Mouse (Mus musculus) cerebellum, adult 2 months (tissue): ENCODE measurements around the gene Lonrf2. TPM values are rescaled to one million over a fixed set of nuclear protein-coding genes. Genes with fewer than 3 reads are reported as not detected.
A peak's percentile ranks its signal among the peaks of the same experiment; 100 is the strongest.

Experiments used
- DNase-seq, 2 experiments: peaks; one replicate each; pipeline ENCODE4 v3.0.0; 2021
- H3K27ac ChIP-seq: fragments of 200-500 bp; 2 replicates; pipeline ENCODE4 v1.5.1; 2012; ENCODE audit warnings: low read length, control low read depth, inconsistent platforms; ENCODE audit not compliant: insufficient read depth
- H3K27me3 ChIP-seq: fragments of 200-500 bp; 2 replicates; pipeline ENCODE4 v1.6.1; 2012; ENCODE audit warnings: inconsistent platforms, mild to moderate bottlenecking, low read length, moderate library complexity; ENCODE audit not compliant: control insufficient read depth, insufficient read depth
- H3K4me1 ChIP-seq: fragments of 200-500 bp; 2 replicates; pipeline ENCODE4 v1.6.1; 2011; ENCODE audit warnings: low read length; ENCODE audit not compliant: control insufficient read depth, insufficient read depth
- H3K4me3 ChIP-seq: fragments of 200-500 bp; replicated peaks from 2 replicates; pipeline ENCODE3; 2011; ENCODE audit warnings: mild to moderate bottlenecking, low read depth, low read length, control low read depth; ENCODE audit not compliant: insufficient read depth
- CTCF ChIP-seq: fragments of 200-500 bp; IDR thresholded peaks from 2 replicates; pipeline ENCODE4 v1.5.1; 2011; ENCODE audit warnings: low read depth, mild to moderate bottlenecking, control low read depth, low read length, moderate library complexity, borderline replicate concordance; ENCODE audit not compliant: insufficient read depth
- POLR2A ChIP-seq: fragments of 200-500 bp; IDR thresholded peaks from 2 replicates; pipeline ENCODE4 v1.6.1; 2011; ENCODE audit warnings: low read length, control low read depth, borderline replicate concordance; ENCODE audit not compliant: insufficient read depth
- WGBS: fragments of 180-500 bp; shearing (Covaris S2); methylation state at CpG from one replicate; pipeline ENCODE4 v1.1.7; 2018; 5-methylcytosine and 5-hydroxymethylcytosine counted together
- polyA plus RNA-seq: library from polyadenylated mRNA; depleted of rRNA; stranded (reverse); fragments of >200 nt; gene quantifications from 2 replicates; pipeline ENCODE4 v1.2.3, GENCODE M21; 2012

Lonrf2 gene
- polyA plus RNA-seq, 1 experiment: 66.4 TPM

DNA sequence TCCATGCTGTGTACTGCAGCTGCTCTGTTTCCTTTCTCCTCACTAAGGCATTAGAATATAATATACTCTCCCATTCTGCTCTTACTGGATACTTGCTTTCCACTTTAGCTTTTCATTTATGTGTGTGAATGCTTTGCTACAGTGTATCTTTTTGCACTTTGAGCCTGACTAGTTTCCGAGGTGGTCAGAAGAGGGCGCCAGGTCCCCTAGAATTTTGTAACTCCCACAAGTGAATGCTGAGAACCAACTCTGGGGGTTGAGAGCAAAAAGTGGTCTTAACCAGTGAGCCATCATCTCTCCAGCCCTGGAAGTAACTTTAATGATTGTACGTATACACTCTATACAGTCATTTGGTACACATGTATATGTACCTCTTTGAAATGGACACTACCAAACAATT, 1.6 kb downstream of the Lonrf2 start:
- 42% methylated on average over 3 of the region's 3 CpGs for WGBS
- peak; percentile 49 to 54 for DNase-seq
- TF ChIP-seq POLR2A (no peak), CTCF (peak; percentile 59; the same call in 1 of the 2 replicates)
- no peak overlapping the region for H3K27ac ChIP-seq
- no peaks in the 10 kb centered on the region; the same call in 1 of the 2 replicates for H3K27me3 ChIP-seq
- H3K4me1 ChIP-seq: no peaks in the 10 kb centered on the region; the same call in 1 of the 2 replicates
- peak overlapping the region; percentile 23 for H3K4me3 ChIP-seq

DNA sequence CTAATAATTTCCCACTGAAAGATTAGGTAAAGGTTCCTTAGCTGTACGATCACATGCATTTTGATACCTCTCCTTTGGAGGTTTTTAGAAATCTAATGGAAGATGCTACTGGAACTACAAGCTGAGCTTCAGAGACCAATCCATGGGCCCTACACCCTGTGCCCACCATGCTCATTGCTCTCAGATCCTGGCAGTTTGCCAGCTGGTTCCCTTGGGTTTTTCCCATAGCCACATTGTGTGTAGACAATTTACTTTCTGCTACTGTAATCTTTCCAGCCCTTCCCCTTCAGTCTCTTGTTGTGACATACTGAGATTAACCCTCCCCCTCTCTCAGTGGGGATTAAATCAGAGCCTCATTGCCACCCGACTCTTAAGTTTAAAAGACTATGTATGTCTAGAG, 11.6 kb downstream of the Lonrf2 start:
- no peak for DNase-seq
- Histone ChIP-seq H3K27me3 (no peaks in the 10 kb centered on the region), H3K4me1 (peaks cover 3% of the 10 kb centered on the region; the same call in 1 of the 2 replicates), H3K4me3 (no peak overlapping the region), H3K27ac (no peak overlapping the region)
- TF ChIP-seq CTCF (no peak), POLR2A (no peak)
- 70% methylated on average over 2 of the region's 2 CpGs for WGBS

DNA sequence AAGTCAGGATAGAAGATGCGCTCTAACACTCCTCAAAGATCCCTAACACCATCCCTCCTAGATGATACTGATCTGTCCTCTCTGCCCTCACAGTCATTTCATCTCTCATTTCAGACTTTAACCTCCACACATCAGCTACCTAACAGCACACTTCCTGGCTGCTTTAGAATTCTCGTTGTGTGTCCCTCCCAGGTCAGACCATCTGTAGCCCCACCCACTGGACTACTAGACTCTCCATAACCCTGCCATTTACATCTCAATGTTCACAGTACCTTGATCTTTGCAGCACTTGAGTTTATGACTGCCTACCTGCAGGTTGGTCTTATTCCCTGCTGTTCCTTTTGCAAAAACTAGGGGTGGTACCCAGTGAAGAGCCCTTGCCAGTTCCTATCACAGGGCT, 12.7 kb downstream of the Lonrf2 start:
- Histone ChIP-seq H3K27me3 (no peaks in the 10 kb centered on the region), H3K4me3 (no peak overlapping the region), H3K4me1 (peaks cover 3% of the 10 kb centered on the region; the same call in 1 of the 2 replicates), H3K27ac (no peak overlapping the region)
- 73% methylated on average over 2 of the region's 2 CpGs for whole genome bisulfite sequencing
- no peak for DNase-seq
- TF ChIP-seq CTCF (no peak), POLR2A (no peak)

DNA sequence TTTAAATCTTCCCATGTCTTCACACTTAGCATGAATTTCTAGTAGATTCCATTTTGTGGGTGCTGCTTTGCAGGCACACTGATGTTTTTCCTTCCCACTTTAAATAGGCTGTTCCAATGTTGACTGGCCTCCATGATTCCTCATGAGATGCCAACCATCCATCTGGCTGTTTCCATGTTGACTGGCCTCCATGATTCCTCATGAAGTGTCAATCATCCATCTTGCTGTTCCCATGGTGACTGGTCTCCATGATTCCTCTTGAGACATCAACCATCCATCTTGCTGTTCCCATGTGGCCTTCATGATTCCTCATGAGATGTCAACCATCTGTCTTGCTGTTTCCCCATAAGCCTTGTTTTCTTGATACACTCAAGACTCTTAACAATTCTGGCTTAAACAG, 16.8 kb downstream of the Lonrf2 start:
- H3K27ac ChIP-seq: no peak overlapping the region
- TF ChIP-seq POLR2A: no peak
- no peak for TF ChIP-seq CTCF
- H3K4me1 ChIP-seq: peaks cover 12% of the 10 kb centered on the region
- H3K4me3 ChIP-seq: no peak overlapping the region
- no peaks in the 10 kb centered on the region for H3K27me3 ChIP-seq
- no peak for DNase-seq

DNA sequence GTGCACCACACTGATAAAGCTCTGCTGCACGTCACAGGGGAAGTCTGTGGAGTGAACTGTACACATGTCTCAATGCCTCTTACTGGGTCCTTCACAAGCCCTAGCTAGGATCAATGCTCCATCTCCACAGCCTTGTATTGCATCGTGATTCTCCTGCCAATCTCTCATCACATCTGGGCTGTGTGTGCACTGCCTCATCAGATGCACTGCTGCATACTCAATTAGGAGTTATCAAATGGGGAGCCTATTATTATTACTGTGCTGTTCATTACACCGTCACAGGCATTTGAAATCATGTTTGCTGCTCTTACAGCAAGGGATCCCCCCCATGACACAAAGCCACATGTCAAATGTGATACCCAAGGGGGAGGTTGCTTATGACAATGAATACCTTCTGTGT, 18.8 kb downstream of the Lonrf2 start:
- TF ChIP-seq CTCF (no peak), POLR2A (no peak)
- H3K27ac ChIP-seq: no peak overlapping the region
- no peak for DNase-seq
- no peak overlapping the region for H3K4me3 ChIP-seq
- no peaks in the 10 kb centered on the region for H3K27me3 ChIP-seq
- peaks cover 12% of the 10 kb centered on the region for H3K4me1 ChIP-seq
- 81% methylated on average over 3 of the region's 3 CpGs for WGBS

DNA sequence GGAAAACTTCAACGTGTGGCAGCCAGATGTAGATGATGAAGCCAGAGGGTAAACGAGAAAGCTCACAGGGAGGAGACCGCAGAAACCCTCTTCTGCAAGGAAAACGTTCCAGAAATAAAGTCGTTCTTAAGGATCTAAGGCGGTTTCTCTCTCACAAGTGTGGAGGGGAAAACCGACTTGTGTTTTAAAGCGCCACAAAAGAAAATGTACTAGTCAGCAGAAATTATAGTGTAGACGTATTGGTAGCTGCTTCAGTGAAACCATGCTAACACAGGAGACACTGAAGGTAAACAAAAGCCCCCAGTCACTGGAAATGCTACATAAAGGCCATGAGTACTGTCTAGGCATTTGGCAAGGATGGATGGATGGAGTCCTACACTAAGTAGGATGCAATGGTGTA, 19.2 kb downstream of the Lonrf2 start:
- H3K27ac ChIP-seq: no peak overlapping the region

DNA sequence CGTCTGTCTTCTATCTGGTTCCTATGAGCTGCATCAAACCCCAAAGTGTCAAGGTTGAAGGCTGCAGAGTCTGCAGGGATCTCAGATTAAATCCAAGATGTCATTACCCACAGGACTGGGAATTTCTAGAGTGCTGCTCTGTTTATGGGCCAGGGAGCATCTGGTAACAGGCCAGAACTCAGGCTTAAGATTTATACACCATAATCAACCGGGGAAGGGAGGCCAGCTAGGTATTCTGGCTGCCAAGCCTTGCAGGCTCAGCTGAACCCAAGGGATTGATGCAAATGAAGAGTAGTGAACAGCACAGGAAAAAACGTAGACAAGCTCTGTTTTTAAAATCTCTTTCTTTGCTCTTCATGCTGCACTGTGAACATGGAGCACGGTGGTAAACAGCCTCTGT, 20.2 kb downstream of the Lonrf2 start:
- peak in 1 of 2 experiments; percentile 56 for DNase-seq
- WGBS: 14% methylated on average over 4 of the region's 4 CpGs
- no peaks in the 10 kb centered on the region for H3K27me3 ChIP-seq
- H3K4me3 ChIP-seq: no peak overlapping the region
- 0 out of 2 replicates have a peak overlapping the region, but pooled peaks have one; percentile 24 for H3K27ac ChIP-seq
- peaks cover 9% of the 10 kb centered on the region for H3K4me1 ChIP-seq
- TF ChIP-seq CTCF: no peak
- TF ChIP-seq POLR2A: no peak

More for the DNA sequence above, 19.2 kb downstream of the Lonrf2 start:
- H3K4me3 ChIP-seq: no peak overlapping the region
- H3K4me1 ChIP-seq: peaks cover 12% of the 10 kb centered on the region
- TF ChIP-seq POLR2A (no peak), CTCF (no peak)
- DNase-seq: no peak
- WGBS: 77% methylated on average over 9 of the region's 9 CpGs
- H3K27me3 ChIP-seq: no peaks in the 10 kb centered on the region

DNA sequence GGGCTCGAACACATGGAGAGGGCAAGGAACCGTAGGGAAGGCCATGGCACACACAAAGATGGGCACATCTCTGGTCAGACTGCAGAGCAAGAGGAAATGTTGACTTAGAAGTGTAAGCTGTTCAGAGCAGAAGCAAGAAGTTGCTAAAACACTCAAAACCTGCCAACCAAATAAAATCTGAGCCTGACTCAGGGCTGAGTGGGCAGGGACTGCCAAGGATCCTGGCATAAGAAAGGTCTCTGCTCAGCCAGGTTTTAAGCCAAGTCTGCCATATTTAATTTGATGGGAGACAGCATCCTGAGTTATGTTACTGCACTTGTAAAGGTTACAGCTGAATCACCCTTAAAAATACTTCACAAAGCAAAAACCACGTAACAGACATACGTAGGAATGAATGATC, 29.4 kb downstream of the Lonrf2 start:
- TF ChIP-seq CTCF: no peak
- TF ChIP-seq POLR2A: no peak
- DNase-seq: no peak
- Histone ChIP-seq H3K4me1 (no peaks in the 10 kb centered on the region), H3K27ac (no peak overlapping the region), H3K27me3 (no peaks in the 10 kb centered on the region), H3K4me3 (no peak overlapping the region)
- WGBS: 73% methylated on average over 4 of the region's 4 CpGs

DNA sequence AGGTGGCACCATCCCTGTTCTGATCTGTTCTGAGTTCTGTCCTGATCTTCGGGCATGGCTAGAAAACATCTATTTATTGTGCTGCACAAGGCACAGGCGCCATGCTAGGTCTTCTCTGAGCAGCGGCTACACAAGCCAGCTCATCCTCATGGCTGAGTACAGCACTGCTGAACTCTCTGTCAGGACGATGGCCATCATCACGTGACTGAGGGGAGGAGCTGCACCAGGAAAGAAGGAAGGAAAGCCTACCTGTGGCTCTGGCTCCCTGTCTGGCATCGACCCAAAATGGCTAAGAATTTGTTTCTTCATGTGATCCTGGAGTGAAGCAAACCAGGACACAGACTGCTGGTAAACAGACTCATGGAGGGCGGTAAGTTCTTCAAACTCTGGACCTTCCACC, 36.1 kb downstream of the Lonrf2 start:
- Histone ChIP-seq H3K4me1 (no peaks in the 10 kb centered on the region), H3K27me3 (no peaks in the 10 kb centered on the region), H3K4me3 (no peak overlapping the region), H3K27ac (no peak overlapping the region)
- TF ChIP-seq POLR2A: no peak
- no peak for TF ChIP-seq CTCF
- no peak for DNase-seq
- WGBS: 78% methylated on average over 7 of the region's 7 CpGs

DNA sequence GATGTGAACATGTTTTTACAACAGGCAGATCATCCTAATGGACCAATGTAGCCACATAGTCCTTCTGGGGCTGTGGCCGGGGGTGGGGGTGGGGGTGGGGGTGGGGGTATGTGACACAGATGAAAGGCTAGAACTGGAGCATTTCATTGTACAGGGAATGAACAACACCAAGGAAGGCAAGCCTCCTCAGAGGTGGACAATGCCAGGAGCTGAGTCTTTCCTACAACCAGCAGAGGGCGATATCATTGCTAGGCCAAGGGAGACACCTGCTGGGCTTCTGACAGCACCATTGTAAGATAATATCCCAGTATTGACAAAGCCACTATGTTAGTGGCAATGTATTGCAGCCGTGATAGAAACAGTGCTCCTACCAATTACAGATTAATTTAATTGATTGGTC, 37.2 kb downstream of the Lonrf2 start:
- H3K4me1 ChIP-seq: no peaks in the 10 kb centered on the region
- no peak overlapping the region for H3K4me3 ChIP-seq
- H3K27me3 ChIP-seq: no peaks in the 10 kb centered on the region
- 39% methylated on average over 3 of the region's 3 CpGs for WGBS
- no peak for DNase-seq
- TF ChIP-seq POLR2A (no peak), CTCF (peak; percentile 67; the same call in 1 of the 2 replicates)
- H3K27ac ChIP-seq: no peak overlapping the region
